Mouse (Mus musculus): ENCODE measurements around the gene Slc1a5. TPM values are rescaled to one million over a fixed set of nuclear protein-coding genes. Genes with fewer than 3 reads are reported as not detected.

Gene Slc1a5
- polyA plus RNA-seq, 2 experiments, result 21.7 to 80.3 TPM

- Histone ChIP-seq H3K27me3 (ENCODE audit: control insufficient read depth, insufficient read depth, low read length) (no peaks in the 10 kb centered on the region), H3K27ac (replicated peaks; ENCODE audit: low read depth, low read length) (no peak overlapping the region), H3K4me3 (replicated peaks; ENCODE audit: low read length) (no peak overlapping the region), H3K9ac (ENCODE audit: low read depth, low read length, severe bottlenecking) (no peak overlapping the region), H3K36me3 (ENCODE audit: control insufficient read depth, insufficient read depth, low read length) (peaks cover 67% of the 10 kb centered on the region), H3K9me3 (ENCODE audit: control insufficient read depth, low read length) (no peaks in the 10 kb centered on the region), H3K4me1 (ENCODE audit: control insufficient read depth, insufficient read depth, low read length) (no peaks in the 10 kb centered on the region), H3K4me2 (replicated peaks; ENCODE audit: low read depth, low read length, severe bottlenecking) (no peak overlapping the region)
- no peak for ATAC-seq (ENCODE audit: low FRiP score, low read depth)
- WGBS, result 83% methylated on average over 6 of the region's 6 CpGs
- DNase-seq (ENCODE audit: low spot score), result no peak
- no peak for TF ChIP-seq POLR2A (IDR thresholded peaks at IDR 0.05; ENCODE audit: borderline replicate concordance, extremely low read depth, insufficient read depth, insufficient read length)
These were observed 57.8 kb downstream of the Slc1a5 start for GRCm38 (mm10) chr7:16838804-16839426.

GRCm38 (mm10) chr7:16839427-16840108 is 58.4 kb downstream of the Slc1a5 start:
- Histone ChIP-seq H3K27me3 (ENCODE audit: control insufficient read depth, insufficient read depth, low read length) (no peaks in the 10 kb centered on the region), H3K27ac (replicated peaks; ENCODE audit: low read depth, low read length) (no peak overlapping the region), H3K9ac (ENCODE audit: low read depth, low read length, severe bottlenecking) (no peak overlapping the region), H3K4me3 (replicated peaks; ENCODE audit: low read length) (no peak overlapping the region), H3K4me2 (replicated peaks; ENCODE audit: low read depth, low read length, severe bottlenecking) (no peak overlapping the region), H3K36me3 (ENCODE audit: control insufficient read depth, insufficient read depth, low read length) (peaks cover 60% of the 10 kb centered on the region), H3K4me1 (ENCODE audit: control insufficient read depth, insufficient read depth, low read length) (peaks cover 6% of the 10 kb centered on the region), H3K9me3 (ENCODE audit: control insufficient read depth, low read length) (no peaks in the 10 kb centered on the region)
- WGBS, result 95% methylated on average over 12 of the region's 12 CpGs
- no peak for TF ChIP-seq POLR2A (IDR thresholded peaks at IDR 0.05; ENCODE audit: borderline replicate concordance, extremely low read depth, insufficient read depth, insufficient read length)
- DNase-seq (ENCODE audit: low spot score) (no peak), ATAC-seq (ENCODE audit: low FRiP score, low read depth) (no peak)

- Histone ChIP-seq H3K27me3 (ENCODE audit: control insufficient read depth, insufficient read depth, low read length) (no peaks in the 10 kb centered on the region), H3K9me3 (ENCODE audit: control insufficient read depth, low read length) (no peaks in the 10 kb centered on the region), H3K36me3 (ENCODE audit: control insufficient read depth, insufficient read depth, low read length) (peaks cover 55% of the 10 kb centered on the region), H3K9ac (ENCODE audit: low read depth, low read length, severe bottlenecking) (no peak overlapping the region), H3K4me1 (ENCODE audit: control insufficient read depth, insufficient read depth, low read length) (peaks cover 12% of the 10 kb centered on the region), H3K4me2 (replicated peaks; ENCODE audit: low read depth, low read length, severe bottlenecking) (no peak overlapping the region), H3K4me3 (replicated peaks; ENCODE audit: low read length) (no peak overlapping the region), H3K27ac (replicated peaks; ENCODE audit: low read depth, low read length) (no peak overlapping the region)
- no peak for DNase-seq (ENCODE audit: low spot score)
- 90% methylated on average over 2 of the region's 2 CpGs for WGBS
- no peak for ATAC-seq (ENCODE audit: low FRiP score, low read depth)
- TF ChIP-seq POLR2A (IDR thresholded peaks at IDR 0.05; ENCODE audit: borderline replicate concordance, extremely low read depth, insufficient read depth, insufficient read length), result no peak
These were observed 59.0 kb downstream of the Slc1a5 start for GRCm38 (mm10) chr7:16840109-16840491.

GRCm38 (mm10) chr7:16841078-16841477 is 59.9 kb downstream of the Slc1a5 start:
- DNase-seq (ENCODE audit: low spot score), result no peak
- Histone ChIP-seq H3K4me3 (replicated peaks; ENCODE audit: low read length) (no peak overlapping the region), H3K4me2 (replicated peaks; ENCODE audit: low read depth, low read length, severe bottlenecking) (no peak overlapping the region), H3K9me3 (ENCODE audit: control insufficient read depth, low read length) (no peaks in the 10 kb centered on the region), H3K27ac (replicated peaks; ENCODE audit: low read depth, low read length) (no peak overlapping the region), H3K36me3 (ENCODE audit: control insufficient read depth, insufficient read depth, low read length) (peaks cover 50% of the 10 kb centered on the region), H3K4me1 (ENCODE audit: control insufficient read depth, insufficient read depth, low read length) (peaks cover 19% of the 10 kb centered on the region), H3K27me3 (ENCODE audit: control insufficient read depth, insufficient read depth, low read length) (no peaks in the 10 kb centered on the region), H3K9ac (ENCODE audit: low read depth, low read length, severe bottlenecking) (no peak overlapping the region)
- no peak for ATAC-seq (ENCODE audit: low FRiP score, low read depth)
- TF ChIP-seq POLR2A (IDR thresholded peaks at IDR 0.05; ENCODE audit: borderline replicate concordance, extremely low read depth, insufficient read depth, insufficient read length), result no peak
- 77% methylated on average over 4 of the region's 4 CpGs for WGBS

- DNase-seq (ENCODE audit: low spot score) (no peak), ATAC-seq (ENCODE audit: low FRiP score, low read depth) (no peak)
- H3K4me2 ChIP-seq (replicated peaks; ENCODE audit: low read depth, low read length, severe bottlenecking), result peak overlapping the region; percentile 91
- H3K4me3 ChIP-seq (replicated peaks; ENCODE audit: low read length), result peak overlapping the region; percentile 60; the same call in 1 of the 2 replicates
- H3K27ac ChIP-seq (replicated peaks; ENCODE audit: low read depth, low read length), result peak overlapping the region; percentile 66
- H3K36me3 ChIP-seq (ENCODE audit: control insufficient read depth, insufficient read depth, low read length), result peaks cover 46% of the 10 kb centered on the region
- no peaks in the 10 kb centered on the region for H3K9me3 ChIP-seq (ENCODE audit: control insufficient read depth, low read length)
- no peak for TF ChIP-seq POLR2A (IDR thresholded peaks at IDR 0.05; ENCODE audit: borderline replicate concordance, extremely low read depth, insufficient read depth, insufficient read length)
- H3K9ac ChIP-seq (ENCODE audit: low read depth, low read length, severe bottlenecking), result 0 out of 2 replicates have a peak overlapping the region, but pooled peaks have one; percentile 69
- 45% methylated on average over 11 of the region's 11 CpGs for WGBS
- H3K27me3 ChIP-seq (ENCODE audit: control insufficient read depth, insufficient read depth, low read length), result no peaks in the 10 kb centered on the region
- H3K4me1 ChIP-seq (ENCODE audit: control insufficient read depth, insufficient read depth, low read length), result peaks cover 19% of the 10 kb centered on the region
These were observed 60.7 kb downstream of the Slc1a5 start for GRCm38 (mm10) chr7:16841561-16842560.

All from limb, embryonic 14.5 days (tissue).